Mouse (Mus musculus): Measurements from ENCODE around the gene Gm27029. TPM values are rescaled to one million over a fixed set of nuclear protein-coding genes. Genes with fewer than 3 reads are reported as not detected.
"Not testable (repeated sequence)": the region's sequence is repeated elsewhere in the genome, so short reads cannot be mapped to it uniquely, and the experiment has no call there.

Gm27029 gene
- polyA plus RNA-seq, 2 experiments from 2014 or later, result 1.5 TPM; not detected in 1

DNA sequence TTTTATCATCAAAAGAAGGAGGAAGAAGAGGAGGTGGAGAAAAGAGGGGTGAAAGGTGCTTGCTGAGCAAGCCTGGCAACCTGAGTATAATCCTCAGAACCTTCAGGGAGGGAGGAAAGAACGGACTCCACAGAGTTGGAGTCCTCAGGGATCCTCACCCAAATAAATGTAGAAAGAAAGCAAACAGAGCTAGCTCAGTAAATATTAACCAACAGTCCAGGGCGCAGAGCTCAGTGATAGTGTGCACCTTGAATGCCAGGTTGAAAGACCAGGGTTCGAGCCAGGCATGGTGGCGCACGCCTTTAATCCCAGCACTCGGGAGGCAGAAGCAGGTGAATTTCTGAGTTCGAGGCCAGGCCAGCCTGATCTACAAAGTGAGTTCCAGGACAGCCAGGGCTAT is 31.0 kb upstream of the Gm27029 start:
- no peak for ATAC-seq

DNA sequence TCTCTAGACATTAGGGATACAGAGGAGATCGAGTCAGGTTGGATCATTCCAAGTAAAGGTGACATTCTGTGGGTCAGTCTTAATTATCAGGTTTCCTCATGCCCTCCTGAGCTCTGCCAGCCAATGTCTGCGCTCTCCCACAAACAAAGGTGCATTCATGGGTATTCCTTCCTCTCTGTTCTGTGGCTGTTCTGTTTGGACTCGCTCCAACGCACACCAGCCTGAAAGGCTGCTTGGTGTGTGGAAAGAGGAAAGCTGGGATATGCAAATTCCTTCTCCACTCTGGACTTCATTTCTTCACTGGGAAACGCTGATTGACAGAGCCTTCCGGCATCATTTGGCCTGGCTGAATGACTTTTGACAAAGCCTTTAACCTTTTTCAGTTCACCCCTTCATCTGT is 30.1 kb upstream of the Gm27029 start:
- no peak for ATAC-seq

DNA sequence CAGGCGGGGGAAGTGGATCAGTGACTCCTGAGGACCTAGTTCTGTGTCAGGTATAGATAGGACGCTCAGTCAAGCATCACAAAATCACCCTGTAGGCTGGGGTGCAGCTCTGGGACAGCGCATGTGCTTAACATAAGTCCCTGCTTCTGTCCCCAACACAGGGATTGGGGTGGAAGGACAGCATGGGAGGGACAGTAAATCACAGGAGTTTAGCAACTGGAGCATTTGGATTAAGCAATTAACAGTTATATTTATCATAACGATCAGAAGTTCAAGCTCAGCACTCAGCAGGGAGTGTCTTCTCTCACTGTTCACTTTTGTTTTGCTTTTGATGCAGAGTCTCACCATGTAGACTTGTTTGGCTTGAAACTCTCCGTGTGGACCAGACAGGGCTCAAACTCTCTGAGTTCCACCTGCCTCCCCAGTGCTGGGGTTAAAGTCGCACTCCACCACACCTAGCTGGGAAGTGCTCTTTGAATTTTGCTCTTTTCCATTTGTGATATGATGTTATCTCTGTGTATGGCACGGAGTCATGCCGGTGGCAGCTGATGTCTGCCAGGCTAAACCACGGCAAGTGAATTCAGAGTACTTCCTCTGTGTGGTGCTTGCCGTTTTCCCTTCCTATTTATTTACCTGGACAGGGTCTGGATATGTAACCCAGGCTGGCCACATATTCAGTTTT is 27.6 kb upstream of the Gm27029 start:
- ATAC-seq, result no peak

DNA sequence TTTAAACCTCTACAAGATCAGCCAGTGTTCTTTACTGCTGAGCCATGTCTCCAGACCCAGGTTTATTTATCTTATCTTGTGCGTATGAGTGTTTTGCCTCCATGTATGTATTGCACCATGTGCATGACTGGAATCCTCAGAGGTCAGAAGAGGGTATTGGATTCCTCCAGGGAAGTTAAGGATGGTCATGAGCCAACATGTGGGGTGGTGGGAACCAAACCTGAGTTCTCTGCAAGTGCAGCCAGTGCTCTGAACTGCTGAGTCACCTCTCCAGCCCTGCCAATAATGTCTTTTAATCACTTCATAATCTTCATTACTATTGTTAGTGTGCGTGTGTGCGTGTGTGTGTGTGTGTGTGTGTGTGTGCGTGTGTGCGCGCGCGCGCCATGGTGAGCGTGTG is 26.9 kb upstream of the Gm27029 start:
- ATAC-seq, result no peak

DNA sequence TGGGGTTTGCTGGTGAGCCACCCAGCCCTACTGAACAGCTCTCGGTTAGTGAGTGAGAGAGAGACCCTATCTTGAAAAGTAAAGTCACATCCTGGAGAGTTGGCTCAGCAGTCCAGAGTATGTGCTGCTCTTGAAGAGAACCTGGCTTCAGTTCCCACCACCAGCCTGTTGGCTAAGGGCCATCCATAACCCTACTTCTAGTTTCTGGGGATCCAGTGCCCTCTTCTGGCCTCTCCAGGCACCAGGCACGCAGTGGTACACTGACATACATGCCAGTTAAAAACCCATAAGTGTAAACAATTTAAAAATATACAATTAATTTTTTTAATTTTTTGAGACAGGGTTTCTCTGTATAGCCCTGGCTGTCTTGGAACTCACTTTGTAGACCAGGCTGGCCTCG is 25.8 kb upstream of the Gm27029 start:
- no peak for ATAC-seq

DNA sequence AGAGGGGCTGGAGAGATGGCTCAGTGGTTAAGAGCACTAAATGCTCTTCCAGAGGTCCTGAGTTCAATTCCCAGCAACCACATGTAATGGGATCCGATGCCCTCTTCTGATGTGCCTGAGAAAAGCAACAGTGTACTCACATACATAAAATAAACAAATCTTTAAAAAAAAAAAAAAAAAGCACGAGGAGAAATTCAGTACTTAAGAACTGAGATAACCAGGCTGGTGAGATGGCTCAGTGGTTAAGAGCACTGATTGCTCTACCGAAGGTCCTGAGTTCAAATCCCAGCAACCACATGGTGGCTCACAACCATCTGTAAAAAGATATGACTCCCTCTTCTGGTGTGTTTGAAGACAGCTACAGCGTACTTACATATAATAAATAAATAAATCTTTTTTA is 25.0 kb upstream of the Gm27029 start:
- not testable (repeated sequence) for ATAC-seq

DNA sequence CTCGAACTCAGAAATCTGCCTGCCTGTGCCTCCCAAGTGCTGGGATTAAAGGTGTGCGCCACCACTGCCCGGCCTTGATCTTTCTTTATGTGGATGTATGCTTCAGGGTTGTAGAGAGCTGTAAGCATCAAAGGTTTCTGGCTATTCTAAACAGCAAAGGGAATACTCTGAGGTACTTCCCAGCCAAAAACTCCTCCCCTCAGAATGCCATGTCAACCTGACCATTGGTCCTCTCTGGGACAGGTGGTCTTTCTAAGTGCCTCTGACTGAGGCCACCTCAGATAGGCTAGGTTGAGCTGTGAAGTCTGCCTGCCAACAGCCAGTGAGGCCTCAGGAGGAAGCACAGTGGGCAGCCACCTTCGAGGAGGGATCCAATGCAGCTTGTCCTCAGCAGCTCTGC is 24.3 kb upstream of the Gm27029 start:
- peak; percentile 6 for ATAC-seq

DNA sequence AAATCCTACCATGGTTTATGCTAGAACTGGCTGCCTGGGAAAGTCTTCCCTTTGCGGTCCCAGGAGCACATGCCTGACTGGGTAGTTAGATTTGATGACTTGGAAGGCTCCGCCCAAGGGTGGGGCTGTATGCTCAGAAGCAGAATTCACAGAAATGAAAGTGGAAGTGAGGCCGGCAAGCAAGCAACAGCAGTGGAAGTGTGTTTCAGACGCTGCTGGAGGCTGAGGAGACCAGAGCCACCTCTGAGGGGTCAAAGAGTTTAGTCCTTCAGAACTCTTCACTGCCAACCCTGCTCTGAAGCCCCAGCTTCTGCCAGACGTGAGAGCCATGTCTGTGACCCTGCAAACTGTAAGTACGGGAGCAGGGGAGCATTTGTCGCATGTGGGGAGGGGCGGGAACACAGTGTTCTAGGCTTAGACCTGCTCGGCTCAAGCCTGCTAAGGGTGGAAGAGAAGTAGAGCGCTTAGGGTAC is 23.7 kb upstream of the Gm27029 start, which contains the start of gene Ifi35:
Gene Ifi35 (plus strand): TSS at position 134 of the 473 bp plus-strand sequence.
- peak; percentile 84 for ATAC-seq

DNA sequence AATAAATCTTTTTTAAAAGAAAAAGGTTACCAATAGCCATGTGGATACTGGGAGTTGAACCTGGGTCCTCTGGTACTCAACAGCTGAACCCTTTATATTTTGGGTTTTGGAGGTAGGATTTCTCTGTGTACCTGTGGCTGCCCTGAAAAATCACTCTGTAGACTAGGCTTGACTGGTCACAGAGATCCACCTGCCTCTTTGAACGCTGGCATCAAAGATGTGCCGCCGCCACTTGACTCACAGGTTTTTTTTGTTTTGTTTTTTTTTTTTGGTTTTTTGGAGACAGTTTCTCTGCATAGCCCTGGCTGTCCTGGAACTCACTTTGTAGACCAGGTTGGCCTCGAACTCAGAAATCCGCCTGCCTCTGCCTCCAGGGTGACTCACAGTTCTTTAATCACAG is 23.2 kb upstream of the Gm27029 start:
- ATAC-seq, result no peak

DNA sequence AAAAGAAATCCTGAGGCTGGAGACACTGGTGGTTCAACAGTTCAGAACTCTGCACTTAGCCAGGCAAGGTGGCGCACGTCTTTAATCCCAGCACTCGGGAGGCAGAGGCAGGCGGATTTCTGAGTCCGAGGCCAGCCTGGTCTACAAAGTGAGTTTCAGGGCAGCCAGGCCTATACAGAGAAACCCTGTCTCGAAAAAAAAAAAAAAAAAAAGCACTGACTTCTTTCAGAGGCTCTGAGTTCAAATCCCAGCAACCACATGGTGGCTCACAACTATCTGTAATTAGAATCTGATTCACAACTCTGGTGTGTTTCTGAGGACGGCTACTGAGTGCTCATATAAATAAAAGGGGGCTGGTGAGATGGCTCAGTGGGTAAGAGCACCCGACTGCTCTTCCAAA is 22.3 kb upstream of the Gm27029 start:
- not testable (repeated sequence) for ATAC-seq

DNA sequence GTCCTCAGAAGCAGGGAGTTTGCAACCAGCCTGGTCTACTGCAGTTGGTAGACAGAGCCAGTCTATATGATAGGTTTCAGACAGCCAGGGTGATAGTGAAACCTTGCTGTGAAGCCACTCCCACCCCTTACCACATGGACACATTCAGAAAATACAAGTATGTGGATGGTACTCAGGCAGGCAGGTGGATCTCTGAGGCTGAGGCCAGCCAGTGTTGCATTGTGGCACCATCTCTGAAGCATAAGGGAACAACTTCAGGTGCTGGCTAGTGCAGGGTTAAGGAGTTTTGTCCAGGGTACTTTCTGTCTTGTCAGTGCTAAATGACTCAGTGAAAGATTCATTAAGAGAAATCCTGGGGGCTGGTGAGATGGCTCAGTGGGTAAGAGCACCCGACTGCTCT is 21.7 kb upstream of the Gm27029 start:
- ATAC-seq, result no peak

DNA sequence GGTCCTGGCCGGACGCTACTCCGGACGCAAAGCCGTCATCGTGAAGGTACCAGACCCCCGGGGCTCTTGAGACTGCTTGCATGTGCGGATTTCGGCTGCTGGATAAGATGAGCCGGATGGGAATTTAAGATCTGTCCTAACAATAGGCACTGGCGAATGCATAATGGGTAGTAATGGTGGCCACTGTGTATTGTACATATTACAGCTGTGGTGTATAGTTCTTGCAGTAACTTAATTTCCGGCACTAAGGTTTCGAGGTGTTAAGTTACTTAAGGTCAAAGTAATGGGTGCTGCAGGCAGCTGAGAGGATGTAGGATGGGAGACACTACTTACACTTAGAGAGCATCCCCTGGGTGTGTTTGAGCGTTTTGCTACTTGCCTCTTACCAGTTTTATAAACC is 18.2 kb upstream of the Gm27029 start:
- ATAC-seq, result peak; percentile 12

DNA sequence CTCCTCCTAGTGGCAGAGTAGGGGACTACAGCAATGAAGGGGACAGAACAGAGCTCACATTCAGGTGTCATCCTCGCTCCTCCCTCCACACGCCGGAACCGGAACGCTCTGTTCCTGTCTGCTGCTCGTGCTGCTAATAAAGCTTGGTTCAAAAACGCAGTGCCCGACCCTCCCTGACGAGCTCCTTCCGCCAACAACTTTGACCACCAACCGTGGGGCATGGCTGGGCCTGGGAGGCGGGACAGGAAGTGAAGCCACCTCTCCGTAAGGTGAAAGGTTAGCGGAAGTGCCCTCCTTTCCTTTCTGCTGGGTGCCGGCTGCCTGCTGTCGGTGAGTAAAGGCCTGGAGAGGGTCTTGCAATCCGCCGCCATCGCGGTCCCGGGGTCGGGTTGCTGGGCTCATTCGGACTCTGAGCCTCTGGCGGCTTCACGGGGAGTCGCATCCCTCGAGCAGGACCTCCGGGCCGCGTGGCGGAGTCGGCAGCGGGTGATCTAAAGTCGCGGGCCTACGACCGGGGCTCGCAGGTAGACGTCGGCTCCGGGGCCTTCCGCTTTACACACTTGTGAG is 17.6 kb upstream of the Gm27029 start, which contains the start of gene Rpl27:
Gene Rpl27 (plus strand): TSS at position 172 of the 567 bp plus-strand sequence.
- ATAC-seq, result peak; percentile 95

DNA sequence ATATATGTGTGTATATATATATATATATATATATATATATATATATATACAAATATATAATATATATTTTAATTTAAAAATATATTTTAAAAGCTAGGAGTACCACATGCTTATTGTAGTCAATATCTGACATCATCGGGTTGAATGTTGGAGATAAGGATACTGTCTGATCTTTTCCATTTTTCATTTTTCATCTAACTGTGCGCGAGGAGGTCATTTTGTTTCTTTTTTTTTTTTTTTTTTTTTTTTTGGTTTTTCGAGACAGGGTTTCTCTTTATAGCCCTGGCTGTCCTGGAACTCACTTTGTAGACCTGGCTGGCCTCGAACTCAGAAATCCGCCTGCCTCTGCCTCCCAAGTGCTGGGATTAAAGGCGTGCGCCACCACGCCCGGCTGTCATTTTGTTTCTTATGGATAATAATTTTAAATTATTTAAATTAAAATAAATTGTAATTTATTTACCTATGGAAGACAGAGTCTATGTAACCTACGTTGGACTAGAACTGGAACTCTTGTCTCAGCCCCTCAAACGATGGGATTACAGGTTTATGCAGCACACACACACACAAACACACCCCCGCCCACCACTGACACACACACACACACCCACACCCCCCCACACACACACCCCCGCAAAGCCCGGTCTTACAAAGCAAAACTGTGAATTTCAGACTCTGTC is 17.0 kb upstream of the Gm27029 start:
- not testable (repeated sequence) for ATAC-seq

DNA sequence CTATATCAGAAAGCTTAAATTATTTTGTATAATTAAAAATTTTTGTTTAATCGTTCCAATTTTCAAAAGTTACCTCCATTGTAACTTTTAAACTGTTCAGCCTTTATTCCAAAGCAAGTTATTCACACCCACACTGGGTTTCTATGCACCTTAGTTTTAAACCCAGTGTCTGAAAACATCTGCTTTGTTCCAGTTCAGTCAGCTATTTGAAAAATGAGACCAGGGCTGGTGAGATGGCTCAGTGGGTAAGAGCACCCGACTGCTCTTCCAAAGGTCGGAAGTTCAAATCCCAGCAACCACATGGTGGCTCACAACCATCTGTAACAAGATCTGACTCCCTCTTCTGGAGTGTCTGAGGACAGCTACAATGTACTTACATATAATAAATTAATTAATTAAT is 13.4 kb upstream of the Gm27029 start:
- not testable (repeated sequence) for ATAC-seq

DNA sequence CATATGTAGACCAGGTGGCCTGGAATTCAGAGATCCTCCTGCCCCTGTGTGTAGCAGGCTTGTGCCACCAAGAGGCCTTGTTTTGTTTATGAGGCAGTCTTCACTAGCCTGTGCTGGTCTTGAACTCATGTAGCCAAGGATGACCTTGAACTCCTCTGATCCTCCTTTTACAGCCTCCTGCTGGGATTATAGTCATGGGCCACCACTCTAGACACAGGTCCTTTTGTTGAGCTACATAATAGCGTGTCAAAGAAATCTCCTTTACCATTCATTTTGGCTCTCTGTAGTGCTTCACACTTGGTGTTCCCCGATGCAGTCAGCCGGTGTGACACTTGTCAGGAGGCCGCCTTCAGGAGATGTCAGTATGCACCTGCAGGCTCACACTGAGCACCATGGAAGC is 12.3 kb upstream of the Gm27029 start:
- no peak for ATAC-seq

DNA sequence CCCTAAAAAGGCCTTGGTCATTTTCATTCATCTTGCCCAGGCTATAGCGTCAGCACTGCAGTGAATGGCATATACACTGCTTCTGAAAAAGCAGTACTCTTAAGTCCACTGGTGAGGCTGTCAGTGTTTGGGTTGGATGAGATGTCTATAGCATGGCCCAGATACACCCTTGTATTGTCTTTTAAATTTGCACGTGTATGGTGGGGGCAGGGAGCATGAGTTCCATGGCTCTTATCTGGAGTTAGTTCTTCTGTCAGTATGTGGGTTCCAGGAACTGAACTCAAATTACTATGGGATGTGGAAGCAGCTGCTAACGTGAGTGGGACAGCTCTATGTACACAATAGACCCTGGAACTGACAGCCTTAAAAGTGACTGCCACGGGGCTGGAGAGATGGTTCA is 11.2 kb upstream of the Gm27029 start:
- ATAC-seq, result no peak

DNA sequence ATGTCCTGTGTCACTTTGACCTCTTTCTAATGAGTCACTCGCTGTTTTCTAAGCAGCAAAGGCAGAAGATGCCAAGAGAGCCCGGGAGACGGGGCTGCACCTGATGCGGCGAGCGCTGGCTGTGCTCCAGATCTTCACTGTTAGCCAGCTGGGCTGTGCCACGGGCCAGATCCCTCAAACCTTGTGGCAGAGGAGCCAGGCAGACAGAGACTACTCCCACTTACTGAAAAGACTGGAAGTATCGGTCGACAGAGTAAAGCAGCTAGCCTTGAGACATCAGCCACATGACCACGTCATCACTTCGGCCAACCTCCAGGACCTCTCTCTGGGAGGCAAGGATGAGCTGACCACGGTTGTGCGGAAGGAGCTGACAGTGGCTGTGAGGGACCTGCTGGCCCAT is 8.8 kb upstream of the Gm27029 start:
- no peak for ATAC-seq

DNA sequence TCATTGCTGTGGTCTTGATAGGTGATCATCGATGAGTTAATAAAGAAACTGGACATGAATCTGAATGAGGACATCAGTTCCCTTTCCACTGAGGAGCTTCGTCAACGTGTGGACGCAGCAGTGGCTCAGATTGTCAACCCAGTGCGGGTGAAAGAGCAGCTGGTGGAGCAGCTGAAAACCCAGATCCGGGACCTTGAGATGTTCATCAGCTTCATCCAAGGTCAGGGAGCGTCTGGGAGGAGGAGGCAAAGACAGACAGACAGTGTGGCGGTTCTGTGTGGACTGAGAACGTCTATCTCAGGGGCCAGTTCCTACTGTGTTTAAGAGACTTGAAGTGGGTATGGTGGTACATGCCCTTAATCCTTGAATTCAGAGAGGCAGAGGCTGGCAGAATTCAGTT is 6.7 kb upstream of the Gm27029 start:
- ATAC-seq, result no peak

DNA sequence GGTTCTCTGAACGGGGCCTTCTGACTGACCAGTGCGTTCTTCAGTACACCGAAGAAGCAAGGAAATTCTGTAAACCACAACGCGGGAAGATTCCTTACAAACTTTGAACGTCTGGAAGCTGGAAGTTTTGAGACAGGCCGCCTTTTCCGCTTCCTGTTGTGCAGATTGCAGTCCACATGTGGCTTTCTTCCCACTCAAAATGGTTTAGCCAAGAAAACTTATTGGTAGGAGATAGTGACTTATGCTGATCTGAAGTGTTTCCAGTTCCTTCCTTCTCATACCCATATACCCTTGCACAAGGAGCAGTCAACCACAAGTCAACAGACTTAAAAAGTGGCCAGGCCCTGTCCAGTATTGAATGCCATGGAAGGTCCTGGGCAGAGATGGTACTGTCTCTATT is 1.6 kb upstream of the Gm27029 start:
- no peak for ATAC-seq

DNA sequence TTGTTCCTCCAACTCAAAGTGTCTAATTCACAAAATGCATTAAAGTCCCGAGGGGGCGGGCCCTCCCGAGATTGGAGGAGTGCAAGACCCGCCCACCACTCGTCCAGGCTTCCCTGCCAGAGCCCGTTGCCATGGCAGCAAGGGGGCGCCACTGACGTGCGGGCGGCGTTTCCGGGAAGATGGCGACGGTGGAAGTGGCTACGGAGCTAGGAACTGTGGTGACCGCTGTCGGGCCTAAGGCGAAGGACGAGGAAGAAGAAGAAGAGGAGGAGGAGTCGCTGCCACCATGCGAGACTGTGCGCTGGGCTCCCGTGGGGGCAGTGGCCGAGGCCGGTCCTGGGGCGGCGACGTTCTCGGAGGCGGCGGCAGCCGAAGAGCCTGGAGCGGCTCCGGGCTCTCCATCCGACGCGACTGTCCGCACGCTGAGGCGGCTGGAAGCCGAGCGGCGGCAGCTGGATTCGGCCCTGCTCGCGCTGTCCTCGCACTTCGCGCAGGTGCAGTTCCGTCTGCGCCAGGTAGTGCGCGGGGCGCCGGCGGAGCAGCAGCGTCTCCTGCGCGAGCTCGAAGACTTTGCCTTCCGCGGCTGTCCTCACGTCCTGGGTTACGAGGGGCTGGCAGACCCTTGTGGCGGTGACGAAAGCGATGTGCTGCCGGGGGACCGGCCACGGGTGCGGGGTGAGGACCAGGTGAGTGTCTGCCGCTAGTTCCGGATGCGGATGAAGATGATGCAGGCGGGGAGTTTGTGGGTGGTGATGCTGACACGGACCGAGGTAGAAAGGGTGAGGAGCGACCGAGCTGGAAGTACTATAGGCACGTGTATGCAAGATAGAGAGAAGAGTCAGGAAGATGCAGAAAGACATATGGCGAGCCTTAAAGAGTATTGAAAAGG is 573 bp upstream of the Gm27029 start, which contains the start of the genes Rundc1 and Ptges3l:
Gene Rundc1 (plus strand): TSS at position 161 of the 889 bp plus-strand sequence.
Gene Ptges3l (minus strand): TSS at position 409 of the 889 bp plus-strand sequence.
- ATAC-seq, result peak; percentile 82

DNA sequence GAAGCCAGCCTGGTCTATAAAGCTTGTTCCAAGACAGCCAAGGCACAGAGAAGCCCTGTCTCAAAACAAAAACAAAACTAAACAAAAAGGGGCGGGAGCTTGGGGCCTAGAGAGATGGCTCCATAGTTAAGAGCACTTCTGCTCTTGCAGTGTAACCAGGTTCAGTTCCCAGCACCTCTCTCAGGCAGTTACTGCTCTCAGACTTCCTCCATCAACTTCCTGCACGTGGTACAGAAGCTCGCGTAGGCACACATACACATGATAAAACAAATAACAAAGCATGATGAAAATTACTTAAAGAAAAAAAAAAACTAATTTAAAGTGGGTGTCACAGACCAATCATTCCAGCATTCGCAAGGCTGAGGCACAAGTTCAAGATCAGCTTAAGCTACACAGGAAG is 4.4 kb downstream of the Gm27029 start:
- no peak for ATAC-seq

DNA sequence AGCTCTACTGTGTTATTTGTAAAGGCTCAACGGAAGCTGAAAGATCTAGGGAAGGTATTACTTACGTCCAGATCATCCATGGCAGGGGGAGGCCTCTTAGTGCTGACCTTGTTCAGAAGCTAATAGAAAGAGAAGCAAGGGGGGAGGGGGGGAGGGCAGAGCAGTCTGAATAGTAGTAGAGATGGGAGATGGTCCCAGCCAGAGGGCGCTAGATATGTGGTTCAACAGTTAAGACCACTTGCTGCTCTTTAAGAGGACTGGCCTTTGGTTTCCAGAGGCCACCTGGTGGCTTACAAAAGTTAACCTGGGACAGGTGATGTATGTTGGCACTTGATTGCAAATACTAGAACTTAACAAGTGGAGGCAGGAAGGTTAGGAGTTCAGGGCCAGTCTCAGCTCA is 5.0 kb downstream of the Gm27029 start:
- no peak for ATAC-seq
